Mouse (Mus musculus) kidney, adult 8-10 months (tissue): ENCODE results near the gene Camta2.
A peak's percentile ranks its signal among the peaks of the same experiment; 100 is the strongest.

Experiments
- DNase-seq, 2 experiments: peaks; one replicate each; pipeline ENCODE4 v3.0.0; 2022

Camta2 gene

GRCm38 (mm10) chr11:70687601-70688199 lies at the start of gene Camta2:
Camta2 (minus strand) TSS chr11:70688105.
- DNase-seq: peak; percentile 83 to 87

GRCm38 (mm10) chr11:70733256-70733655 lies 45.4 kb upstream of the Camta2 start:
- DNase-seq: no peak

GRCm38 (mm10) chr11:70731178-70731577 lies 43.3 kb upstream of the Camta2 start:
- DNase-seq: no peak

- DNase-seq: peak; percentile 57 to 69
Observed at GRCm38 (mm10) chr11:70730427-70731038, 42.6 kb upstream of the Camta2 start.

- no peak for DNase-seq
Observed at GRCm38 (mm10) chr11:70727385-70727784, 39.5 kb upstream of the Camta2 start.

- DNase-seq: no peak
Observed at GRCm38 (mm10) chr11:70726585-70726984, 38.7 kb upstream of the Camta2 start.

- DNase-seq: peak; percentile 31 to 77
Observed at GRCm38 (mm10) chr11:70724706-70725105, 36.8 kb upstream of the Camta2 start.

GRCm38 (mm10) chr11:70721072-70721471 lies 33.2 kb upstream of the Camta2 start:
- no peak for DNase-seq

GRCm38 (mm10) chr11:70720567-70720966 lies 32.7 kb upstream of the Camta2 start:
- no peak for DNase-seq

GRCm38 (mm10) chr11:70718481-70718880 lies 30.6 kb upstream of the Camta2 start:
- DNase-seq: no peak

- DNase-seq: no peak
Observed at GRCm38 (mm10) chr11:70715832-70716231, 27.9 kb upstream of the Camta2 start.

GRCm38 (mm10) chr11:70713222-70713621 lies 25.3 kb upstream of the Camta2 start:
- DNase-seq: peak; percentile 25 to 31

GRCm38 (mm10) chr11:70711026-70711425 lies 23.1 kb upstream of the Camta2 start:
- DNase-seq: no peak

GRCm38 (mm10) chr11:70706127-70706526 lies 18.2 kb upstream of the Camta2 start:
- DNase-seq: no peak

- DNase-seq: no peak
Observed at GRCm38 (mm10) chr11:70702781-70703180, 14.9 kb upstream of the Camta2 start.

- DNase-seq: no peak
Observed at GRCm38 (mm10) chr11:70701984-70702733, 14.3 kb upstream of the Camta2 start.

GRCm38 (mm10) chr11:70701221-70701955 lies 13.5 kb upstream of the Camta2 start:
- no peak for DNase-seq

- peak; percentile 79 for DNase-seq
Observed at GRCm38 (mm10) chr11:70700613-70701012, 12.7 kb upstream of the Camta2 start.

- DNase-seq: peak; percentile 93 to 96
Observed at GRCm38 (mm10) chr11:70699722-70700556, 12.0 kb upstream of the Camta2 start, which contains the start of the genes Inca1 and Kif1c. Inca1 (minus strand) TSS chr11:70700155. Kif1c (plus strand) TSS chr11:70700548.

- no peak for DNase-seq
Observed at GRCm38 (mm10) chr11:70699051-70699450, 11.1 kb upstream of the Camta2 start.

- DNase-seq: no peak
Observed at GRCm38 (mm10) chr11:70697376-70697775, 9.5 kb upstream of the Camta2 start.

GRCm38 (mm10) chr11:70693504-70693903 lies 5.6 kb upstream of the Camta2 start:
- no peak for DNase-seq
